Mouse (Mus musculus) hindbrain, embryonic 16.5 days (tissue): ENCODE measurements at regions not wholly inside any gene's neighbourhood (a gene's known extent, or its start where the extent isn't known, plus 50 kb on each side); places are given as distances from the start of the nearest gene placed in this dataset.

Experiments
- ATAC-seq: fragments of 200-750 bp; cut with Nextera tagmentation; 2 replicates; pipeline ENCODE4 v1.8.0; 2017; ENCODE audit warnings: moderate TSS enrichment, moderate library complexity
- H3K27ac ChIP-seq: fragments of 300-500 bp; sonication (generic); 2 replicates; pipeline ENCODE4 v1.5.1; 2014; ENCODE audit warnings: low read depth, mild to moderate bottlenecking, control low read depth, low read length, moderate library complexity
- H3K27me3 ChIP-seq: fragments of 300-500 bp; sonication (generic); replicated peaks from 2 replicates; pipeline ENCODE4 v1.6.1; 2014; ENCODE audit warnings: low read length; ENCODE audit not compliant: control insufficient read depth, insufficient read depth
- H3K36me3 ChIP-seq: fragments of 300-500 bp; sonication (generic); 2 replicates; pipeline ENCODE4 v1.6.1; 2014; ENCODE audit warnings: mild to moderate bottlenecking, low read length, moderate library complexity, mixed read lengths; ENCODE audit not compliant: control insufficient read depth, insufficient read depth
- H3K4me1 ChIP-seq: fragments of 300-500 bp; sonication (generic); 2 replicates; pipeline ENCODE4 v1.6.1; 2014; ENCODE audit warnings: low read depth, low read length; ENCODE audit not compliant: control insufficient read depth, insufficient read depth
- H3K4me2 ChIP-seq: fragments of 300-500 bp; sonication (generic); 2 replicates; pipeline ENCODE4 v1.6.1; 2014; ENCODE audit warnings: mild to moderate bottlenecking, low read length, control low read depth, moderate library complexity
- H3K4me3 ChIP-seq: fragments of 300-500 bp; sonication (generic); 2 replicates; pipeline ENCODE4 v1.5.1; 2014; ENCODE audit warnings: mild to moderate bottlenecking, low read length, control low read depth, moderate library complexity
- H3K9ac ChIP-seq: fragments of 300-500 bp; sonication (generic); 2 replicates; pipeline ENCODE4 v1.6.1; 2014; ENCODE audit warnings: low read depth, mild to moderate bottlenecking, control low read depth, low read length, moderate library complexity
- H3K9me3 ChIP-seq: fragments of 300-500 bp; sonication (generic); 2 replicates; pipeline ENCODE4 v1.6.1; 2014; ENCODE audit warnings: mild to moderate bottlenecking, low read length, moderate library complexity; ENCODE audit not compliant: control insufficient read depth
- WGBS: fragments of 180-500 bp; shearing (Covaris S2); extraction: QIAGEN DNeasy Blood & Tissue Kit; methylation state at CpG from one replicate; pipeline ENCODE4 v1.1.7; 2014; 5-methylcytosine and 5-hydroxymethylcytosine counted together

GRCm38 (mm10) chr3:103449851-103450250 is 125.2 kb upstream of the Syt6 start:
- H3K36me3 ChIP-seq, result no peaks in the 10 kb centered on the region
- no peaks in the 10 kb centered on the region for H3K4me1 ChIP-seq
- H3K9me3 ChIP-seq, result no peaks in the 10 kb centered on the region
- H3K4me3 ChIP-seq, result no peak overlapping the region
- ATAC-seq, result no peak
- WGBS, result 64% methylated on average over 7 of the region's 7 CpGs
- H3K27ac ChIP-seq, result no peak overlapping the region
- H3K9ac ChIP-seq, result no peak overlapping the region
- no peak overlapping the region for H3K4me2 ChIP-seq
- no peaks in the 10 kb centered on the region for H3K27me3 ChIP-seq

- H3K27ac ChIP-seq, result no peak overlapping the region
- no peak overlapping the region for H3K4me3 ChIP-seq
- ATAC-seq, result no peak
- H3K36me3 ChIP-seq, result no peaks in the 10 kb centered on the region
- H3K4me1 ChIP-seq, result no peaks in the 10 kb centered on the region
- 72% methylated on average over 3 of the region's 3 CpGs for WGBS
- H3K9ac ChIP-seq, result no peak overlapping the region
- H3K4me2 ChIP-seq, result no peak overlapping the region
- no peaks in the 10 kb centered on the region for H3K27me3 ChIP-seq
- no peaks in the 10 kb centered on the region for H3K9me3 ChIP-seq
Measured at GRCm38 (mm10) chr3:103451971-103452370, 123.1 kb upstream of the Syt6 start.

GRCm38 (mm10) chr3:103463760-103464159 is 111.3 kb upstream of the Syt6 start:
- no peak overlapping the region for H3K9ac ChIP-seq
- H3K27me3 ChIP-seq, result no peaks in the 10 kb centered on the region
- no peaks in the 10 kb centered on the region for H3K9me3 ChIP-seq
- no peak for ATAC-seq
- H3K4me3 ChIP-seq, result no peak overlapping the region
- no peak overlapping the region for H3K4me2 ChIP-seq
- no peak overlapping the region for H3K27ac ChIP-seq
- WGBS, result 38% methylated on average over 4 of the region's 4 CpGs
- H3K4me1 ChIP-seq, result peaks cover 3% of the 10 kb centered on the region
- H3K36me3 ChIP-seq, result no peaks in the 10 kb centered on the region

GRCm38 (mm10) chr3:103464181-103464580 is 110.8 kb upstream of the Syt6 start:
- Histone ChIP-seq H3K27me3 (no peaks in the 10 kb centered on the region), H3K9ac (no peak overlapping the region), H3K36me3 (no peaks in the 10 kb centered on the region), H3K4me2 (no peak overlapping the region), H3K4me3 (no peak overlapping the region), H3K9me3 (no peaks in the 10 kb centered on the region), H3K27ac (no peak overlapping the region), H3K4me1 (peaks cover 3% of the 10 kb centered on the region)
- 53% methylated on average over 5 of the region's 5 CpGs for WGBS
- ATAC-seq, result no peak

- no peaks in the 10 kb centered on the region for H3K27me3 ChIP-seq
- H3K4me3 ChIP-seq, result no peak overlapping the region
- H3K4me2 ChIP-seq, result no peak overlapping the region
- WGBS, result 36% methylated on average over 4 of the region's 4 CpGs
- no peaks in the 10 kb centered on the region for H3K36me3 ChIP-seq
- H3K4me1 ChIP-seq, result peaks cover 3% of the 10 kb centered on the region
- H3K27ac ChIP-seq, result no peak overlapping the region
- H3K9ac ChIP-seq, result no peak overlapping the region
- H3K9me3 ChIP-seq, result no peaks in the 10 kb centered on the region
- ATAC-seq, result no peak
Measured at GRCm38 (mm10) chr3:103464729-103465128, 110.3 kb upstream of the Syt6 start.

GRCm38 (mm10) chr3:103465132-103465690 is 109.8 kb upstream of the Syt6 start:
- H3K9me3 ChIP-seq, result no peaks in the 10 kb centered on the region
- H3K27me3 ChIP-seq, result no peaks in the 10 kb centered on the region
- H3K27ac ChIP-seq, result no peak overlapping the region
- no peak for ATAC-seq
- WGBS, result 72% methylated on average over 7 of the region's 7 CpGs
- no peak overlapping the region for H3K4me3 ChIP-seq
- no peak overlapping the region for H3K4me2 ChIP-seq
- peaks cover 3% of the 10 kb centered on the region for H3K4me1 ChIP-seq
- H3K9ac ChIP-seq, result no peak overlapping the region
- no peaks in the 10 kb centered on the region for H3K36me3 ChIP-seq

- H3K4me2 ChIP-seq, result no peak overlapping the region
Measured at GRCm38 (mm10) chr3:103465948-103466347, 109.1 kb upstream of the Syt6 start.

GRCm38 (mm10) chr3:103470586-103471400 is 104.2 kb upstream of the Syt6 start:
- Histone ChIP-seq H3K27me3 (no peaks in the 10 kb centered on the region), H3K9ac (no peak overlapping the region), H3K4me1 (no peaks in the 10 kb centered on the region), H3K9me3 (no peaks in the 10 kb centered on the region), H3K4me3 (no peak overlapping the region), H3K36me3 (no peaks in the 10 kb centered on the region), H3K27ac (no peak overlapping the region), H3K4me2 (no peak overlapping the region)
- no peak for ATAC-seq
- 85% methylated on average over 15 of the region's 15 CpGs for WGBS

More at GRCm38 (mm10) chr3:103465948-103466347, 109.1 kb upstream of the Syt6 start:
- no peak overlapping the region for H3K9ac ChIP-seq
- no peak overlapping the region for H3K27ac ChIP-seq
- H3K9me3 ChIP-seq, result no peaks in the 10 kb centered on the region
- H3K36me3 ChIP-seq, result no peaks in the 10 kb centered on the region
- peaks cover 3% of the 10 kb centered on the region for H3K4me1 ChIP-seq
- no peak overlapping the region for H3K4me3 ChIP-seq
- WGBS, result 66% methylated on average over 2 of the region's 2 CpGs
- no peaks in the 10 kb centered on the region for H3K27me3 ChIP-seq
- no peak for ATAC-seq

- Histone ChIP-seq H3K4me1 (no peaks in the 10 kb centered on the region), H3K9ac (no peak overlapping the region), H3K27me3 (no peaks in the 10 kb centered on the region), H3K27ac (no peak overlapping the region), H3K4me2 (no peak overlapping the region), H3K9me3 (no peaks in the 10 kb centered on the region), H3K4me3 (no peak overlapping the region), H3K36me3 (no peaks in the 10 kb centered on the region)
- no peak for ATAC-seq
- WGBS, result 89% methylated on average over 10 of the region's 10 CpGs
Measured at GRCm38 (mm10) chr3:103472598-103472997, 102.4 kb upstream of the Syt6 start.
